Mouse (Mus musculus): ENCODE results near the gene Lama5. TPM values are rescaled to one million over a fixed set of nuclear protein-coding genes. Genes with fewer than 3 reads are reported as not detected.

Lama5 gene
- polyA plus RNA-seq, 1 experiment from 2014 or later: 4.3 TPM

- 57% methylated on average over 7 of the region's 7 CpGs for WGBS (ENCODE audit: insufficient replicate concordance)
- H3K9ac ChIP-seq: no peak overlapping the region
- H3K4me2 ChIP-seq: no peak overlapping the region
- H3K36me3 ChIP-seq: no peaks in the 10 kb centered on the region
- H3K9me3 ChIP-seq (replicated peaks): no peaks in the 10 kb centered on the region
- peaks cover 1% of the 10 kb centered on the region for H3K27me3 ChIP-seq (replicated peaks)
- H3K4me1 ChIP-seq: peaks cover 55% of the 10 kb centered on the region
- no peak overlapping the region for H3K27ac ChIP-seq
- no peak overlapping the region for H3K4me3 ChIP-seq
- no peak for ATAC-seq
Observed at GRCm38 (mm10) chr2:180233101-180233904, 7.6 kb upstream of the Lama5 start.

GRCm38 (mm10) chr2:180230482-180230881, 4.8 kb upstream of the Lama5 start:
- WGBS (ENCODE audit: insufficient replicate concordance): 47% methylated on average over 4 of the region's 4 CpGs
- Histone ChIP-seq H3K27ac (no peak overlapping the region), H3K27me3 (replicated peaks) (peaks cover 30% of the 10 kb centered on the region), H3K4me1 (peaks cover 48% of the 10 kb centered on the region), H3K4me2 (no peak overlapping the region), H3K9me3 (replicated peaks) (no peaks in the 10 kb centered on the region), H3K4me3 (no peak overlapping the region), H3K9ac (no peak overlapping the region), H3K36me3 (no peaks in the 10 kb centered on the region)
- ATAC-seq: no peak

DNA sequence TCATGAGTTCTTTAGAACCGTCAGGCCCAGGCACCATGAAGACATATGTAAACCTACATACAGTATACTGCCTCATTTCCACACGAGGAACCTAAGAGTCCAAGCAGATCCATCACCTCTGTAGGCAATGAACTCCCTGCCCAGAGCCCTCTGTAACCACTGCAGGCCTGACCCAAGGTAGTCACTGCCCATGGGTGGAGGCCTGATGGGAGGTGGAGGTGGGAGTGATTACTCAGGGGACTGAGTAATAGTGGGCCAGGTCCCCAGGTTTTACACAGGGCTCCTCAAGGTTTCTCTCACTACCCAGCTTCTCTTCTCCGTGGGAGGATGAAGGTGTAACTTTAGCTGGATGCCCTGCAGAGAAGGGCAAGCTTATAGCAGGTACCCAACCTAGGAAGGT, 3.5 kb upstream of the Lama5 start:
- H3K36me3 ChIP-seq: no peaks in the 10 kb centered on the region
- peaks cover 44% of the 10 kb centered on the region for H3K4me1 ChIP-seq
- no peak overlapping the region for H3K4me3 ChIP-seq
- H3K4me2 ChIP-seq: no peak overlapping the region
- peaks cover 43% of the 10 kb centered on the region for H3K27me3 ChIP-seq (replicated peaks)
- no peak overlapping the region for H3K9ac ChIP-seq
- no peaks in the 10 kb centered on the region for H3K9me3 ChIP-seq (replicated peaks)
- H3K27ac ChIP-seq: no peak overlapping the region
- WGBS (ENCODE audit: insufficient replicate concordance): 54% methylated on average over 3 of the region's 3 CpGs
- ATAC-seq: no peak

GRCm38 (mm10) chr2:180228592-180228991, 2.9 kb upstream of the Lama5 start:
- Histone ChIP-seq H3K4me1 (peaks cover 44% of the 10 kb centered on the region), H3K4me3 (no peak overlapping the region), H3K27me3 (replicated peaks) (peaks cover 49% of the 10 kb centered on the region), H3K9me3 (replicated peaks) (no peaks in the 10 kb centered on the region), H3K36me3 (no peaks in the 10 kb centered on the region), H3K27ac (no peak overlapping the region), H3K9ac (no peak overlapping the region), H3K4me2 (no peak overlapping the region)
- WGBS (ENCODE audit: insufficient replicate concordance): 52% methylated on average over 7 of the region's 7 CpGs
- ATAC-seq: no peak

- 57% methylated on average over 6 of the region's 6 CpGs for WGBS (ENCODE audit: insufficient replicate concordance)
- no peak for ATAC-seq
- Histone ChIP-seq H3K4me1 (peaks cover 42% of the 10 kb centered on the region), H3K9ac (0 out of 2 replicates have a peak overlapping the region, but pooled peaks have one; percentile 30), H3K4me3 (no peak overlapping the region), H3K4me2 (peak overlapping the region; percentile 53), H3K27me3 (replicated peaks) (peaks cover 54% of the 10 kb centered on the region), H3K36me3 (no peaks in the 10 kb centered on the region), H3K9me3 (replicated peaks) (no peaks in the 10 kb centered on the region), H3K27ac (no peak overlapping the region)
Observed at GRCm38 (mm10) chr2:180228060-180228458, 2.4 kb upstream of the Lama5 start.

DNA sequence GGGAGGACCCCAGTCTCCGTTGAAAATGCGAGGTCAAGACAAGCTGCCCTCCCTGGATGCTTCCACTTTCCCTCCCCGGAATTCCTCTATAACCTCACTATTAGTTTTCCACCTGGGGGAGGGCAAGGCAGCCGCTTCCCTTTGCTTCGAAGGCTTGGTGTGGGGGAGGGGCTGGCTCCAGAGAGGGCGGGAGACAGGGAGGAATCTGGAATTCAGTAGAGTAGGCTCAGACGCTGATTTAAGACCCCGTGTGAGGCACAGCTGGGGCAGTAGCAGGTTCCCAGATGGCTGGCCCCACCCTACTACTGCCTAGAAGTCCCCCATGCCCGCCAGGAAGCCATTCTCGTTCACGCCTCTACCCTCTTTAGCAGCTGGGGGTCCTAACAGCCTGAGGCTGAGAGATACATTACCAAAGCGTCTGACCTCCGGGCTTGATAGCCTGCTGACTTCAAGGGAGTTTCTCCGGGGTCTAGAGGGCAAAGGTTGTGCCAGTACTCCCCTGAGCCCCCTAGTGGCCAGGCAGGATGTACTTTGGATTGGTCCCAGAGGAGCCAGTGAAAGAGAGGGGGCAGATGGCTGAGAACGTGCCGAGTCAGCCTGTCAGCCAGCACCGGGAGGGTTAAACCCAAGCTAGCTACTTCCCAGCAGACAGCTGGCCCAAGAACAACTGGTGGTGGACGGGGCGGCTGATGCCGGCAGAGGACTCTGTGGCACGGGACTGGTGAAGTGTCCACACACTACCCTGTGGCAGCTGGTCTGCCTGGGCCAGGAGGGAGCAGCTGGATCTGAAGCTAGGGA, 1.8 kb upstream of the Lama5 start:
- 2% methylated on average over 21 of the region's 21 CpGs for WGBS (ENCODE audit: insufficient replicate concordance)
- Histone ChIP-seq H3K4me3 (0 out of 2 replicates have a peak overlapping the region, but pooled peaks have one; percentile 15), H3K9ac (0 out of 2 replicates have a peak overlapping the region, but pooled peaks have one; percentile 30), H3K4me2 (peak overlapping the region; percentile 53), H3K4me1 (peaks cover 42% of the 10 kb centered on the region), H3K27me3 (replicated peaks) (peaks cover 60% of the 10 kb centered on the region), H3K27ac (no peak overlapping the region), H3K9me3 (replicated peaks) (no peaks in the 10 kb centered on the region), H3K36me3 (no peaks in the 10 kb centered on the region)
- ATAC-seq: peak; percentile 60

DNA sequence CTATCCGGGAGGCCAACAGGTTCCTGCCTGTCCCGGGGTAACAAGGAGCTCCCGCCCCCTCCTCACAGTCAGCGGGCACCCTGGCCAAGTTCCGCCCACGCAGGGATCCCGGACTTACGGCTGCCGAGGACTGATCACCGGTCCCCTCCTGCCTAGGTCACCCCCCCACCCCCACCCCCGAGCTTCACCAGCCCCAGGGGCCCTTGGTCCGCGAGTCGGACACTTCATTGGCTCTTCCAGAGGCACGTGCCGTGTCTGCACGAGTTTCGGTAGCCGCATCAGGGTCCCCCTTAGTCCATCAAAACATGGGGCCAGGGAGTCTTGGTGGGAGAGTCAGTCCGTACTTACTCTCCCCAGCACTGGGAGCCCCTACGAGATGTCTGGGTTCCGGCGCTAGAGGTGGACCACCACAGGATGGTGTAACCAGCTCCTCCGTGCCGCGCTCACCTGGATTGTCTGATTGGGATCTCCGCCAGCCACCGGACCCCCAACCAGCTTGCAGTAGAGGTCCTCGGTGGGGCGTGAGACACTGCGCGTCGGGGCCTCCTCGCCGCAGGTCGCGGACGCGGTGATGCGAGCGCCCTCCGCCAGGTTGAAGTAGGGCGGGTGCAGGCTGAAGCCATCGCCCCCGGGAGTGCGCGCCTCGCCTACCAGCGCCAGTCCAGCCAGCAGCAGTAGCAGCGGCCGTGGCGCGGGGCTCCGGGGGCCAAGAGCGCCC, 456 bp downstream of the Lama5 start:
- Histone ChIP-seq H3K9me3 (replicated peaks) (no peaks in the 10 kb centered on the region), H3K27ac (no peak overlapping the region), H3K4me2 (peak overlapping the region; percentile 84), H3K4me1 (peaks cover 45% of the 10 kb centered on the region), H3K9ac (peak overlapping the region; percentile 47), H3K27me3 (replicated peaks) (peaks cover 68% of the 10 kb centered on the region), H3K4me3 (peak overlapping the region; percentile 59), H3K36me3 (no peaks in the 10 kb centered on the region)
- WGBS (ENCODE audit: insufficient replicate concordance): 2% methylated on average over 54 of the region's 55 CpGs
- ATAC-seq: peak; percentile 9; the same call in 1 of the 2 replicates

- Histone ChIP-seq H3K27me3 (replicated peaks) (peaks cover 69% of the 10 kb centered on the region), H3K4me1 (peaks cover 45% of the 10 kb centered on the region), H3K9ac (0 out of 2 replicates have a peak overlapping the region, but pooled peaks have one; percentile 24), H3K4me2 (peak overlapping the region; percentile 84), H3K9me3 (replicated peaks) (no peaks in the 10 kb centered on the region), H3K4me3 (peak overlapping the region; percentile 59), H3K27ac (no peak overlapping the region), H3K36me3 (no peaks in the 10 kb centered on the region)
- ATAC-seq: no peak
- 9% methylated on average over 13 of the region's 13 CpGs for WGBS (ENCODE audit: insufficient replicate concordance)
Observed at GRCm38 (mm10) chr2:180224647-180225043, 1.0 kb downstream of the Lama5 start.

DNA sequence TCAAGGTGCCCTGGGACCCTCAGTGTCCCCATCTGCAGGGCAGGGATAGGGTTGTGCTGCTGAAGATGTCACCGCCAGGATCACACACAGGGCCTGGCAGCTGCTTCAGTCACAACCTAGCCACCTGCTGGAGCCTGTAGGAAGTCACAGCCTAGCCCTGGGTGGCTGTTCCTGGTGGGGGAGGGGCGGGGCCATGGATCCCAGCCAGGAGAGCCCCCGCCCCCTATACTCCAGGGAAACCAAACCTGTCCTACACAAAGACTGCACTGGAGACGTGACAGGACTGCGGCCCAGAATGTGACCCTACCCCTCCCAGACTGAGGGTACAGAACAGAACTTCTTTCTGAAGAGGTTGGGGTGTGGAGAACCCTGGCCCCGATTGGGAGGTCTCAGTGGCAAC, 3.4 kb downstream of the Lama5 start:
- H3K27ac ChIP-seq: no peak overlapping the region
- no peak overlapping the region for H3K9ac ChIP-seq
- H3K4me2 ChIP-seq: no peak overlapping the region; the same call in 1 of the 2 replicates
- H3K4me3 ChIP-seq: no peak overlapping the region
- peaks cover 60% of the 10 kb centered on the region for H3K27me3 ChIP-seq (replicated peaks)
- peak; percentile 13; the same call in 1 of the 2 replicates for ATAC-seq
- WGBS (ENCODE audit: insufficient replicate concordance): 32% methylated on average over 6 of the region's 6 CpGs
- H3K36me3 ChIP-seq: no peaks in the 10 kb centered on the region
- peaks cover 37% of the 10 kb centered on the region for H3K4me1 ChIP-seq
- H3K9me3 ChIP-seq (replicated peaks): no peaks in the 10 kb centered on the region

DNA sequence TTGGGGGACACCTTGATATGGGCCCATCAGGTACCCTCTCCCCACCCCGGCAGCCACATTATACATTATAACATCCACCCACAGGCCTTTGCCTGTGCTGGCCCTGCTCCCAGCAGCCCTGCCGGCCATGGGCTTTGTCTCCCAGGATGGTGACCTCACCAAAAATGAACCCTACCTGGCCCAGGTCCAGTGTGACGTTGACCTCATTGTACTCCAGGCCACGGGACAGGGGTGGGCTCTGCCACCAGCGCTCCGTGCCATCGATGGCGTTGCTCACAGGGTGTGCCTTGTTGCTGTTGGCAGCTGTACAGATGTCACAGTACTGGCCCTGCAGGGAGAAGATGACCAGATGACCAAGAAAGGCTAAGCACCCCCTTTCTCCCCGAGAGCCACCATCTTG, 4.6 kb downstream of the Lama5 start:
- Histone ChIP-seq H3K9ac (no peak overlapping the region), H3K27me3 (replicated peaks) (peaks cover 48% of the 10 kb centered on the region), H3K4me1 (peaks cover 35% of the 10 kb centered on the region), H3K27ac (no peak overlapping the region), H3K36me3 (no peaks in the 10 kb centered on the region), H3K4me3 (no peak overlapping the region), H3K4me2 (no peak overlapping the region), H3K9me3 (replicated peaks) (no peaks in the 10 kb centered on the region)
- 78% methylated on average over 9 of the region's 9 CpGs for WGBS (ENCODE audit: insufficient replicate concordance)
- ATAC-seq: no peak

DNA sequence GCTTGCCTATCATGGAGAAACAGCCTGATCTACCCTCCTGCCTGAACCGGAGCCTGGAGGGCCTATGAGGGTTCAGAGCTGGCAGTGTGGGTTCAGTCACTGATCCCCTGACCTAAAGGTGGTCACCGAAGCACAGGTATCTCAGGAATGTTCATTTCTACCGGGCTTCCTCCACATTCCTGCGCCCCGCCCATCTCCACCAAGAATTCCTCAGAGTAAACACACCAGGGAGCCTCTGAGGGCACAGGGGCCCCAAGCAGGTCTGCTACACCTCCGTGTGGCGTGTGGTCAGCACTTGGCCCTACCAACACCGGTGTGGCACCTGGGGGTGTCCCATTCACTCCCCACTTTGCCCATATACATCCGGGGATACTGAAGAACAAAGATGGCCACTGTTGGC, 5.5 kb downstream of the Lama5 start:
- H3K27ac ChIP-seq: no peak overlapping the region
- no peak overlapping the region for H3K4me3 ChIP-seq
- peaks cover 39% of the 10 kb centered on the region for H3K27me3 ChIP-seq (replicated peaks)
- H3K36me3 ChIP-seq: no peaks in the 10 kb centered on the region
- no peak for ATAC-seq
- H3K4me1 ChIP-seq: peaks cover 29% of the 10 kb centered on the region
- H3K9me3 ChIP-seq (replicated peaks): no peaks in the 10 kb centered on the region
- H3K9ac ChIP-seq: no peak overlapping the region
- H3K4me2 ChIP-seq: no peak overlapping the region
- 48% methylated on average over 9 of the region's 9 CpGs for WGBS (ENCODE audit: insufficient replicate concordance)

All from liver, embryonic 12.5 days (tissue).